Mouse (Mus musculus) cerebellum, adult 2 months (tissue): ENCODE measurements around the gene Pla2g4f.

ENCODE experiments used
- CTCF ChIP-seq: fragments of 200-500 bp; IDR thresholded peaks from 2 replicates; pipeline ENCODE4 v1.5.1; 2011; ENCODE audit warnings: low read depth, mild to moderate bottlenecking, control low read depth, low read length, moderate library complexity, borderline replicate concordance; ENCODE audit not compliant: insufficient read depth
- POLR2A ChIP-seq: fragments of 200-500 bp; IDR thresholded peaks from 2 replicates; pipeline ENCODE4 v1.6.1; 2011; ENCODE audit warnings: low read length, control low read depth, borderline replicate concordance; ENCODE audit not compliant: insufficient read depth

- TF ChIP-seq CTCF, result no peak
- no peak for TF ChIP-seq POLR2A
Measured at GRCm38 (mm10) chr2:120296160-120296559, 17.8 kb downstream of the Pla2g4f start.
